Mouse (Mus musculus) embryo, embryonic 10.5 days (tissue): ENCODE data around the gene Cds2.
"Not testable (repeated sequence)": the region's sequence is repeated elsewhere in the genome, so short reads cannot be mapped to it uniquely, and the experiment has no call there.

Source experiments
- DNase-seq: peaks from one replicate; pipeline ENCODE4 v3.0.0-alpha.2; 2015; ENCODE audit warnings: low spot score

Cds2 gene

GRCm38 (mm10) chr2:132292083-132292482 lies 29.1 kb downstream of the Cds2 start:
- DNase-seq = no peak

- no peak for DNase-seq
Measured at GRCm38 (mm10) chr2:132293694-132294450, 30.9 kb downstream of the Cds2 start.

- DNase-seq = no peak
Measured at GRCm38 (mm10) chr2:132298250-132298649, 35.3 kb downstream of the Cds2 start.

GRCm38 (mm10) chr2:132301436-132301835 lies 38.5 kb downstream of the Cds2 start:
- no peak for DNase-seq

- DNase-seq = no peak
Measured at GRCm38 (mm10) chr2:132305165-132305564, 42.2 kb downstream of the Cds2 start.

- DNase-seq = no peak
Measured at GRCm38 (mm10) chr2:132305988-132306387, 43.0 kb downstream of the Cds2 start.

GRCm38 (mm10) chr2:132307213-132307843 lies 44.4 kb downstream of the Cds2 start:
- DNase-seq = no peak

- DNase-seq = no peak
Measured at GRCm38 (mm10) chr2:132308829-132309228, 45.9 kb downstream of the Cds2 start.

GRCm38 (mm10) chr2:132309398-132309930 lies 46.5 kb downstream of the Cds2 start:
- no peak for DNase-seq

GRCm38 (mm10) chr2:132312616-132313015 lies 49.7 kb downstream of the Cds2 start:
- no peak for DNase-seq

GRCm38 (mm10) chr2:132313568-132313967 lies 50.6 kb downstream of the Cds2 start:
- DNase-seq = no peak

GRCm38 (mm10) chr2:132314057-132314456 lies 51.1 kb downstream of the Cds2 start:
- not testable (repeated sequence) for DNase-seq

- peak; percentile 84 for DNase-seq
Measured at GRCm38 (mm10) chr2:132316041-132316808, 53.3 kb downstream of the Cds2 start.

- DNase-seq = no peak
Measured at GRCm38 (mm10) chr2:132317178-132317577, 54.2 kb downstream of the Cds2 start.

- no peak for DNase-seq
Measured at GRCm38 (mm10) chr2:132320516-132320915, 57.6 kb downstream of the Cds2 start.

GRCm38 (mm10) chr2:132323541-132323940 lies 60.6 kb downstream of the Cds2 start:
- no peak for DNase-seq

GRCm38 (mm10) chr2:132337202-132337601 lies 74.3 kb downstream of the Cds2 start:
- DNase-seq = no peak

- no peak for DNase-seq
Measured at GRCm38 (mm10) chr2:132340350-132340749, 77.4 kb downstream of the Cds2 start.

GRCm38 (mm10) chr2:132341293-132341692 lies 78.3 kb downstream of the Cds2 start:
- no peak for DNase-seq

- no peak for DNase-seq
Measured at GRCm38 (mm10) chr2:132343846-132344245, 80.9 kb downstream of the Cds2 start.
